Mouse (Mus musculus): Measurements from ENCODE around the gene Higd1c. TPM values are rescaled to one million over a fixed set of nuclear protein-coding genes. Genes with fewer than 3 reads are reported as not detected.

Gene Higd1c
- polyA plus RNA-seq, 1 experiment from 2014 or later, result not detected

GRCm38 (mm10) chr15:100379658-100380057, 15.3 kb downstream of the Higd1c start:
- Histone ChIP-seq H3K4me1 (no peaks in the 10 kb centered on the region), H3K27me3 (ENCODE audit: insufficient read depth, poor library complexity, severe bottlenecking) (no peaks in the 10 kb centered on the region; the same call in 1 of the 2 replicates), H3K4me3 (no peak overlapping the region), H3K36me3 (no peaks in the 10 kb centered on the region), H3K27ac (no peak overlapping the region), H3K9me3 (no peaks in the 10 kb centered on the region)
- no peak for DNase-seq (ENCODE audit: low spot score)
- WGBS, result 88% methylated on average over 8 of the region's 8 CpGs

- Histone ChIP-seq H3K4me1 (no peaks in the 10 kb centered on the region), H3K4me3 (no peak overlapping the region), H3K36me3 (no peaks in the 10 kb centered on the region), H3K27me3 (ENCODE audit: insufficient read depth, poor library complexity, severe bottlenecking) (no peaks in the 10 kb centered on the region; the same call in 1 of the 2 replicates), H3K27ac (no peak overlapping the region), H3K9me3 (no peaks in the 10 kb centered on the region)
- DNase-seq (ENCODE audit: low spot score), result no peak
- WGBS, result 70% methylated on average over 2 of the region's 2 CpGs
These were observed 15.8 kb downstream of the Higd1c start for GRCm38 (mm10) chr15:100380104-100380503.

- Histone ChIP-seq H3K4me1 (peaks cover 16% of the 10 kb centered on the region), H3K9me3 (no peaks in the 10 kb centered on the region), H3K36me3 (no peaks in the 10 kb centered on the region), H3K27ac (no peak overlapping the region), H3K27me3 (ENCODE audit: insufficient read depth, poor library complexity, severe bottlenecking) (no peaks in the 10 kb centered on the region; the same call in 1 of the 2 replicates), H3K4me3 (no peak overlapping the region)
- no peak for DNase-seq (ENCODE audit: low spot score)
- 92% methylated on average over 9 of the region's 9 CpGs for WGBS
These were observed 21.4 kb downstream of the Higd1c start for GRCm38 (mm10) chr15:100385705-100386104.

- 91% methylated on average over 17 of the region's 17 CpGs for WGBS
- Histone ChIP-seq H3K4me3 (no peak overlapping the region), H3K4me1 (peaks cover 35% of the 10 kb centered on the region), H3K27me3 (ENCODE audit: insufficient read depth, poor library complexity, severe bottlenecking) (no peaks in the 10 kb centered on the region; the same call in 1 of the 2 replicates), H3K36me3 (no peaks in the 10 kb centered on the region), H3K27ac (no peak overlapping the region), H3K9me3 (no peaks in the 10 kb centered on the region)
- no peak for DNase-seq (ENCODE audit: low spot score)
These were observed 23.3 kb downstream of the Higd1c start for GRCm38 (mm10) chr15:100387544-100388223.

- Histone ChIP-seq H3K27me3 (ENCODE audit: insufficient read depth, poor library complexity, severe bottlenecking) (no peaks in the 10 kb centered on the region; the same call in 1 of the 2 replicates), H3K27ac (no peak overlapping the region), H3K4me1 (peaks cover 41% of the 10 kb centered on the region), H3K9me3 (no peaks in the 10 kb centered on the region), H3K36me3 (no peaks in the 10 kb centered on the region), H3K4me3 (no peak overlapping the region)
- WGBS, result 86% methylated on average over 16 of the region's 16 CpGs
- no peak for DNase-seq (ENCODE audit: low spot score)
These were observed 24.0 kb downstream of the Higd1c start for GRCm38 (mm10) chr15:100388224-100388835.

- H3K27ac ChIP-seq, result no peak overlapping the region
- DNase-seq (ENCODE audit: low spot score), result no peak
These were observed 24.5 kb downstream of the Higd1c start for GRCm38 (mm10) chr15:100388886-100389285.

GRCm38 (mm10) chr15:100391066-100391465, 26.7 kb downstream of the Higd1c start:
- Histone ChIP-seq H3K4me1 (peaks cover 50% of the 10 kb centered on the region), H3K36me3 (peaks cover 25% of the 10 kb centered on the region), H3K9me3 (no peaks in the 10 kb centered on the region), H3K27me3 (ENCODE audit: insufficient read depth, poor library complexity, severe bottlenecking) (no peaks in the 10 kb centered on the region), H3K27ac (peak overlapping the region; percentile 47), H3K4me3 (no peak overlapping the region)
- WGBS, result 51% methylated on average over 7 of the region's 7 CpGs
- DNase-seq (ENCODE audit: low spot score), result no peak

More at GRCm38 (mm10) chr15:100388886-100389285, 24.5 kb downstream of the Higd1c start:
- 77% methylated on average over 9 of the region's 9 CpGs for WGBS
- Histone ChIP-seq H3K4me1 (peaks cover 47% of the 10 kb centered on the region), H3K9me3 (no peaks in the 10 kb centered on the region), H3K36me3 (peaks cover 5% of the 10 kb centered on the region), H3K27me3 (ENCODE audit: insufficient read depth, poor library complexity, severe bottlenecking) (no peaks in the 10 kb centered on the region; the same call in 1 of the 2 replicates), H3K4me3 (no peak overlapping the region)

- Histone ChIP-seq H3K9me3 (no peaks in the 10 kb centered on the region), H3K4me1 (peaks cover 50% of the 10 kb centered on the region), H3K27ac (peak overlapping the region; percentile 47), H3K27me3 (ENCODE audit: insufficient read depth, poor library complexity, severe bottlenecking) (no peaks in the 10 kb centered on the region), H3K4me3 (no peak overlapping the region), H3K36me3 (peaks cover 30% of the 10 kb centered on the region)
- WGBS, result 72% methylated on average over 7 of the region's 7 CpGs
- peak; percentile 84 for DNase-seq (ENCODE audit: low spot score)
These were observed 27.3 kb downstream of the Higd1c start for GRCm38 (mm10) chr15:100391599-100391998.

GRCm38 (mm10) chr15:100393016-100393415, 28.7 kb downstream of the Higd1c start:
- H3K4me1 ChIP-seq, result peaks cover 50% of the 10 kb centered on the region
- DNase-seq (ENCODE audit: low spot score), result no peak
- H3K27ac ChIP-seq, result peak overlapping the region; percentile 13
- H3K9me3 ChIP-seq, result no peaks in the 10 kb centered on the region
- H3K27me3 ChIP-seq (ENCODE audit: insufficient read depth, poor library complexity, severe bottlenecking), result no peaks in the 10 kb centered on the region
- WGBS, result 71% methylated on average over 11 of the region's 11 CpGs
- H3K4me3 ChIP-seq, result no peak overlapping the region
- peaks cover 44% of the 10 kb centered on the region for H3K36me3 ChIP-seq

GRCm38 (mm10) chr15:100395561-100395960, 31.2 kb downstream of the Higd1c start:
- peaks cover 69% of the 10 kb centered on the region for H3K36me3 ChIP-seq
- H3K4me1 ChIP-seq, result peaks cover 35% of the 10 kb centered on the region
- DNase-seq (ENCODE audit: low spot score), result no peak
- no peak overlapping the region for H3K27ac ChIP-seq
- no peak overlapping the region for H3K4me3 ChIP-seq
- H3K27me3 ChIP-seq (ENCODE audit: insufficient read depth, poor library complexity, severe bottlenecking), result no peaks in the 10 kb centered on the region
- H3K9me3 ChIP-seq, result no peaks in the 10 kb centered on the region
- WGBS, result 97% methylated on average over 3 of the region's 3 CpGs

- no peaks in the 10 kb centered on the region for H3K4me1 ChIP-seq
- WGBS, result 86% methylated on average over 16 of the region's 16 CpGs
- peak; percentile 71 for DNase-seq (ENCODE audit: low spot score)
- no peak overlapping the region for H3K4me3 ChIP-seq
- H3K9me3 ChIP-seq, result no peaks in the 10 kb centered on the region
- no peak overlapping the region for H3K27ac ChIP-seq
- no peaks in the 10 kb centered on the region for H3K27me3 ChIP-seq (ENCODE audit: insufficient read depth, poor library complexity, severe bottlenecking)
- peaks cover 90% of the 10 kb centered on the region for H3K36me3 ChIP-seq
These were observed 36.4 kb downstream of the Higd1c start for GRCm38 (mm10) chr15:100400592-100401250.

- no peak for DNase-seq (ENCODE audit: low spot score)
- WGBS, result 91% methylated on average over 4 of the region's 4 CpGs
These were observed 37.5 kb downstream of the Higd1c start for GRCm38 (mm10) chr15:100401811-100402210.

GRCm38 (mm10) chr15:100402347-100402746, 38.0 kb downstream of the Higd1c start:
- 87% methylated on average over 14 of the region's 14 CpGs for WGBS
- Histone ChIP-seq H3K27ac (no peak overlapping the region), H3K27me3 (ENCODE audit: insufficient read depth, poor library complexity, severe bottlenecking) (no peaks in the 10 kb centered on the region), H3K4me3 (no peak overlapping the region), H3K4me1 (0 out of 2 replicates have a peak, but pooled peaks cover 6% of the 10 kb centered on the region), H3K9me3 (no peaks in the 10 kb centered on the region), H3K36me3 (peaks cover 80% of the 10 kb centered on the region)
- DNase-seq (ENCODE audit: low spot score), result no peak

More at GRCm38 (mm10) chr15:100401811-100402210, 37.5 kb downstream of the Higd1c start:
- H3K36me3 ChIP-seq, result peaks cover 82% of the 10 kb centered on the region
- 0 out of 2 replicates have a peak, but pooled peaks cover 6% of the 10 kb centered on the region for H3K4me1 ChIP-seq
- no peaks in the 10 kb centered on the region for H3K9me3 ChIP-seq
- H3K27ac ChIP-seq, result no peak overlapping the region
- no peak overlapping the region for H3K4me3 ChIP-seq
- no peaks in the 10 kb centered on the region for H3K27me3 ChIP-seq (ENCODE audit: insufficient read depth, poor library complexity, severe bottlenecking)
